7 mouse cellular contexts compared by ENCODE assay signal in genomic region chr1:189729141-189729815, GRCm38 (mm10). TPM values are rescaled to one million over a fixed set of nuclear protein-coding genes. Genes with fewer than 3 reads are reported as not detected.
DNase-seq lines count a peak whose midpoint lies in the region; ATAC-seq and TF ChIP-seq lines count a peak whose summit lies in the region.

No protein-coding gene starts in this region.

- peaks cover 4% of the 10 kb centered on the region; the same call in 1 of the 2 replicates for H3K9me3 ChIP-seq in megakaryocyte, embryonic 14.5 days
- no peaks in the 10 kb centered on the region for H3K9me3 ChIP-seq in forebrain, embryonic 11.5 days (ENCODE audit: control insufficient read depth, low read length)
- H3K9me3 ChIP-seq in limb, embryonic 14.5 days (ENCODE audit: control insufficient read depth, low read length) = no peaks in the 10 kb centered on the region
- H3K9me3 ChIP-seq in stomach, embryonic 15.5 days = no peaks in the 10 kb centered on the region

- no peak for ATAC-seq in megakaryocyte, adult 5-6 weeks (ENCODE audit: poor library complexity, severe bottlenecking)
- no peak for ATAC-seq in forebrain, embryonic 11.5 days (replicated peaks; ENCODE audit: low FRiP score)
- ATAC-seq in limb, embryonic 14.5 days (ENCODE audit: low FRiP score, low read depth) = no peak
- ATAC-seq in stomach, embryonic 15.5 days (ENCODE audit: insufficient read depth, low FRiP score, low read depth) = no peak

- H3K4me2 ChIP-seq in forebrain, embryonic 11.5 days (ENCODE audit: low read depth, low read length, severe bottlenecking) = peak overlapping the region; percentile 92
- peak overlapping the region; percentile 88 for H3K4me2 ChIP-seq in limb, embryonic 14.5 days (replicated peaks; ENCODE audit: low read depth, low read length, severe bottlenecking)
- H3K4me2 ChIP-seq in stomach, embryonic 15.5 days = peak overlapping the region; percentile 74

- peaks cover 10% of the 10 kb centered on the region; the same call in 1 of the 2 replicates for H3K4me1 ChIP-seq in megakaryocyte, embryonic 14.5 days
- peaks cover 7% of the 10 kb centered on the region for H3K4me1 ChIP-seq in forebrain, embryonic 11.5 days (replicated peaks; ENCODE audit: control insufficient read depth, insufficient read depth, low read length)
- peaks cover 47% of the 10 kb centered on the region for H3K4me1 ChIP-seq in limb, embryonic 14.5 days (ENCODE audit: control insufficient read depth, insufficient read depth, low read length)
- H3K4me1 ChIP-seq in stomach, embryonic 15.5 days = peaks cover 18% of the 10 kb centered on the region; the same call in 1 of the 2 replicates

- peaks cover 63% of the 10 kb centered on the region for H3K27me3 ChIP-seq in megakaryocyte, embryonic 14.5 days (replicated peaks)
- peaks cover 8% of the 10 kb centered on the region for H3K27me3 ChIP-seq in forebrain, embryonic 11.5 days (ENCODE audit: control insufficient read depth, insufficient read depth, low read length)
- no peaks in the 10 kb centered on the region for H3K27me3 ChIP-seq in limb, embryonic 14.5 days (ENCODE audit: control insufficient read depth, insufficient read depth, low read length)
- no peaks in the 10 kb centered on the region for H3K27me3 ChIP-seq in stomach, embryonic 15.5 days (replicated peaks)

- H3K9ac ChIP-seq in forebrain, embryonic 11.5 days (ENCODE audit: low read length) = no peak overlapping the region
- peak overlapping the region; percentile 90 for H3K9ac ChIP-seq in limb, embryonic 14.5 days (ENCODE audit: low read depth, low read length, severe bottlenecking)
- H3K9ac ChIP-seq in stomach, embryonic 15.5 days = peak overlapping the region; percentile 85; the same call in 1 of the 2 replicates

- no peak overlapping the region for H3K27ac ChIP-seq in forebrain, embryonic 11.5 days (ENCODE audit: low read depth, low read length)
- peak overlapping the region; percentile 98 for H3K27ac ChIP-seq in limb, embryonic 14.5 days (replicated peaks; ENCODE audit: low read depth, low read length)
- peak overlapping the region; percentile 98; the same call in 1 of the 2 replicates for H3K27ac ChIP-seq in stomach, embryonic 15.5 days

- H3K36me3 ChIP-seq in megakaryocyte, embryonic 14.5 days (replicated peaks; ENCODE audit: low read length) = no peaks in the 10 kb centered on the region
- no peaks in the 10 kb centered on the region for H3K36me3 ChIP-seq in forebrain, embryonic 11.5 days (ENCODE audit: control insufficient read depth, insufficient read depth, low read length)
- H3K36me3 ChIP-seq in limb, embryonic 14.5 days (ENCODE audit: control insufficient read depth, insufficient read depth, low read length) = no peaks in the 10 kb centered on the region
- no peaks in the 10 kb centered on the region for H3K36me3 ChIP-seq in stomach, embryonic 15.5 days

- 7% methylated on average over 17 of the region's 17 CpGs for WGBS in forebrain, embryonic 11.5 days
- WGBS in limb, embryonic 14.5 days = 6% methylated on average over 17 of the region's 17 CpGs
- 8% methylated on average over 17 of the region's 17 CpGs for WGBS in stomach, embryonic 15.5 days

- H3K4me3 ChIP-seq in megakaryocyte, embryonic 14.5 days (replicated peaks) = peak overlapping the region; percentile 3
- peak overlapping the region; percentile 63 for H3K4me3 ChIP-seq in forebrain, embryonic 11.5 days (ENCODE audit: low read depth, low read length)
- H3K4me3 ChIP-seq in limb, embryonic 14.5 days (replicated peaks; ENCODE audit: low read length) = peak overlapping the region; percentile 89
- H3K4me3 ChIP-seq in stomach, embryonic 15.5 days (replicated peaks) = peak overlapping the region; percentile 88

- no peak for TF ChIP-seq POLR2A in limb, embryonic 14.5 days (IDR thresholded peaks at IDR 0.05; ENCODE audit: borderline replicate concordance, extremely low read depth, insufficient read depth, insufficient read length)

- no peak for DNase-seq in forebrain, embryonic 11.5 days (ENCODE audit: low spot score)
- DNase-seq in limb, embryonic 14.5 days (ENCODE audit: low spot score) = no peak
- DNase-seq in urinary bladder, postnatal 36 days (ENCODE audit: low spot score in 2 of 2) = no peak
- no peak for DNase-seq in adrenal gland, postnatal 10 days

RNA-seq across cellular contexts. Expression of gene Ptpn14, which starts 1.2 kb away (rescaled TPM):
- polyA plus RNA-seq in megakaryocyte, embryonic 14.5 days (2012; ENCODE audit: insufficient read depth, low replicate concordance) = 0.15 and 0.39 TPM in 2 replicates
- 0.02 and 0.09 TPM in 2 replicates for total RNA-seq in megakaryocyte, adult 5-6 weeks (2015)
- 0.26 TPM in 1 of 2 replicates, not detected in the other for total RNA-seq in megakaryocyte, adult 5-6 weeks (2017)
- polyA plus RNA-seq in forebrain, embryonic 11.5 days (2014; fragmentation: Nextera tagmentation; extraction: Ambion mirVana) = 4.5 and 5.1 TPM in 2 replicates
- 21.8 and 25.1 TPM in 2 replicates for polyA plus RNA-seq in limb, embryonic 14.5 days (2012; rRNA removed)
- polyA plus RNA-seq in limb, embryonic 14.5 days (2014; fragmentation: Nextera tagmentation; extraction: Ambion mirVana) = 16.1 and 16.4 TPM in 2 replicates
- polyA plus RNA-seq in stomach, embryonic 15.5 days (2015; fragmentation: Nextera tagmentation; extraction: Ambion mirVana) = 7.6 and 10.0 TPM in 2 replicates
- total RNA-seq in adrenal gland, postnatal 10 days (2021) = 10 to 100 TPM; 24.1 to 27.7 TPM

RNA-seq across cellular contexts. Expression of gene Cenpf, which starts 41.4 kb away (rescaled TPM):
- 1.2 TPM in 2 replicates for polyA plus RNA-seq in megakaryocyte, embryonic 14.5 days (2012; ENCODE audit: insufficient read depth, low replicate concordance)
- total RNA-seq in megakaryocyte, adult 5-6 weeks (2015) = 38.7 and 40.5 TPM in 2 replicates
- 47.4 and 82.1 TPM in 2 replicates for total RNA-seq in megakaryocyte, adult 5-6 weeks (2017)
- polyA plus RNA-seq in forebrain, embryonic 11.5 days (2014; fragmentation: Nextera tagmentation; extraction: Ambion mirVana) = 127 and 150 TPM in 2 replicates
- 13.8 and 16.1 TPM in 2 replicates for polyA plus RNA-seq in limb, embryonic 14.5 days (2012; rRNA removed)
- 58.8 and 69.2 TPM in 2 replicates for polyA plus RNA-seq in limb, embryonic 14.5 days (2014; fragmentation: Nextera tagmentation; extraction: Ambion mirVana)
- 72.1 and 78.4 TPM in 2 replicates for polyA plus RNA-seq in stomach, embryonic 15.5 days (2015; fragmentation: Nextera tagmentation; extraction: Ambion mirVana)
- total RNA-seq in adrenal gland, postnatal 10 days (2021) = 10 to 100 TPM; 12.0 to 16.0 TPM

Comparison
In these comparisons a context has a peak if more than half of its experiments do, and no peak if none do; other contexts are left out.
1. H3K4me3 ChIP-seq: peak in every context shown above with its lines; median percentile 89 in limb, embryonic 14.5 days; 88 in stomach, embryonic 15.5 days; 63 in forebrain, embryonic 11.5 days; 3 in megakaryocyte, embryonic 14.5 days.